Mouse (Mus musculus) E14TG2a.4 (cell line): ENCODE data around the gene Ticrr.

ENCODE experiments used
- H3K27me3 ChIP-seq: 2 replicates; pipeline ENCODE4 v1.6.1; 2014; ENCODE audit warnings: low read length, control low read depth; ENCODE audit not compliant: insufficient read depth
- H3K36me3 ChIP-seq: 2 replicates; pipeline ENCODE4 v1.6.1; 2014; ENCODE audit warnings: low read length, control low read depth; ENCODE audit not compliant: insufficient read depth
- H3K4me1 ChIP-seq: replicated peaks from 2 replicates; pipeline ENCODE4 v1.6.1; 2014; ENCODE audit warnings: low read depth, low read length, control low read depth
- H3K4me3 ChIP-seq: replicated peaks from 2 replicates; pipeline ENCODE4 v1.5.1; 2014; ENCODE audit warnings: mild to moderate bottlenecking, low read length
- H3K9me3 ChIP-seq: 2 replicates; pipeline ENCODE4 v1.6.1; 2014; ENCODE audit warnings: low read length, control low read depth
- CTCF ChIP-seq: conservative IDR thresholded peaks from 2 replicates; pipeline ENCODE4 v1.5.1; 2014; ENCODE audit warnings: low read length
- NANOG ChIP-seq: IDR thresholded peaks from 2 replicates; pipeline ENCODE4 v1.6.1; 2014; ENCODE audit warnings: borderline replicate concordance, low read length, mixed read lengths
- POU5F1 ChIP-seq: IDR thresholded peaks from 2 replicates; pipeline ENCODE4 v1.6.1; 2014; ENCODE audit warnings: low read length, borderline replicate concordance

The Ticrr gene

GRCm38 (mm10) chr7:79661253-79661890 lies 1.4 kb downstream of the Ticrr start:
- H3K4me3 ChIP-seq, result peak overlapping the region; percentile 97
- peaks cover 72% of the 10 kb centered on the region for H3K4me1 ChIP-seq
- peaks cover 47% of the 10 kb centered on the region for H3K36me3 ChIP-seq
- H3K9me3 ChIP-seq, result no peaks in the 10 kb centered on the region
- no peaks in the 10 kb centered on the region for H3K27me3 ChIP-seq
- TF ChIP-seq NANOG (no peak), POU5F1 (no peak), CTCF (no peak)

DNA sequence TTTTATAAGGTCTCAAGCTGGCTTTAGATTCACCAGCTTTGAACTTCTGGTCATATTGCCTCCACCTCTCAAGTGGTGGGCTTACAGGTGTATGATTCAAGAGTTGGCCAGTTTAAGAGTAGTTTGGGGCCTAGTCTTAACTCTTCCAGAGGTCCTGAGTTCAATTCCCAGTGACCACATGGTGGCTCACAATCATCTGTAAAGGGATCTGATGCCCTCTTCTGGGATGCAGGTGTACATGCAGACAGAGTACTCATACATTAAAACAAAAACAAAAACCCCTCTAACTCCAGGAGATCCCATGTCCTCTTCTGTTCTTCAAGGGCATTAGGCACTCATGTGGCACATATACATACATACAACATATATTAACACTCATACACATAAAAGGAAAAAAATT lies 6.7 kb downstream of the Ticrr start:
- Histone ChIP-seq H3K36me3 (peaks cover 99% of the 10 kb centered on the region), H3K27me3 (no peaks in the 10 kb centered on the region), H3K4me1 (peaks cover 50% of the 10 kb centered on the region), H3K9me3 (no peaks in the 10 kb centered on the region), H3K4me3 (no peak overlapping the region)
- TF ChIP-seq CTCF (no peak), NANOG (no peak), POU5F1 (no peak)

DNA sequence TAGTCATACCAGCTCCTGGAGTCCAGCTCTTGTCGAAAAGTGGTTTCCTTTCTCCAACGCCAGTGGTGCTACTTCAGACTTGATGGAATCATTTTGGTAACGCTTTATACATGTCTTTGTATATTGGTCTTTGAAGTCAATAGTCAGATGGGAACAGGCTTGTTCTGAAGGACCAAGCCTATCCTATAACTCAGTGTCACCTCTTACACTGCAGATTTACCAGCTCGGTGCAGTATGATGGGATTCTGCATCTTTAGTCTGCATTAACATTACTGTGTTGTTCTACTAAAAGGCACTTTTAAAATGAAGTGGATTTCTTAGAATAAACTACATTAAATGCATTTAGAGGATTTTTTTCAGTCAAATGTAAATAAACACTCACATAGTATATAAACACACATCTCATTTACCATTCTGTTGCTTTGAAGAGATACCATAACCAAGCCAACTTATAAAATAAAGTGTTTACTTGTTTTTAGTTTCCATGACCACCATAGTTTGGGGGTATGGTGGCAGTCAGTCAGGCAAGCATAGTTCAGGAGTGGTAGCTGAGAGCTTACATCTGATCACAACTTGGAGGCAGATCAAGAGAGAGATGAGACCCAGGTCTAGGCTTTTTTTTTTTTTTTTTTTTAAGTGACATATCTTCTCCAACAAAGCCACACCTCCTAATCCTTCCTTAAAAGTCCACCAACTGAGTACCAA lies 11.1 kb downstream of the Ticrr start:
- Histone ChIP-seq H3K9me3 (no peaks in the 10 kb centered on the region), H3K4me1 (peaks cover 9% of the 10 kb centered on the region; the same call in 1 of the 2 replicates), H3K27me3 (no peaks in the 10 kb centered on the region), H3K4me3 (no peak overlapping the region), H3K36me3 (peaks cover 98% of the 10 kb centered on the region)
- TF ChIP-seq POU5F1 (no peak), CTCF (no peak), NANOG (no peak)

DNA sequence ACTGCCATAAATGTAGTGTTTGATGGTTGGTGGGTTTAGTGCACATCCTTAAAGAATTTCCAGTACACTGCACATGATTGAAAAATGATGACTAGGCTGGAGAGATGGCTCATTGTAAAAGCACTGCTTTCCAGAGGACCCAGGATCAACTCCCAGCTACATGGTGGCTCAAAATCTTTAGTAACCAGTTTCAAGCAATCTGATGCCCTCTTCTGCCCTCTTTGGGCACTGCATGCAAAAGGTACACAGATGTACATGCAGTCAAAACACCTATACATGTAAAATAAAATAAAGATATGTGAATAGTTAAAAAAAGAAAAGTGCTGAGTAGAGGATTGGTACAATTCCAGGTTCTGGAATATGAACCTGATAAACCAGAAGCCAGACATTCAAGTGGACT lies 19.2 kb downstream of the Ticrr start:
- TF ChIP-seq POU5F1 (no peak), CTCF (peak; percentile 30; the same call in 1 of the 2 replicates)
- Histone ChIP-seq H3K4me1 (peaks cover 30% of the 10 kb centered on the region), H3K9me3 (no peaks in the 10 kb centered on the region), H3K27me3 (no peaks in the 10 kb centered on the region), H3K36me3 (peaks cover 99% of the 10 kb centered on the region), H3K4me3 (no peak overlapping the region)

DNA sequence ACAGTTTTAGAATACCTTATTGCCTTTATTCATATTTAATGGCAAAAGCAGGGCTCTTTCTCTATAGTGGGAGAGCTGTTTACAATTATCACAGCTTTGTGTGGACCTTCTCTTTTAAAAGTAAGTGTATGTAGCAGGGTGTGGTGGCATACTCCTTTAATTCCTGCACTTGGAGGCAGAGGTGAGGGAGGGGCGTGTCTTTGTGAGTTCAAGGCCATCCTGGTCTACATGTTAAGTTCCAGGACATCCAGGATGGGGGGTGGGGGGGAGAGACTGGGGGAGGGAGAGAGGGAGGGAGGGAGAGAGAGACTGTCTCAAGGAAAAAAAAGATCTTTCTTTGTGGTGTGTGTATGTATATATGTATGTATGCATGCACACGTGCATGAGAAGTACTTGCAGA lies 20.2 kb downstream of the Ticrr start:
- Histone ChIP-seq H3K9me3 (no peaks in the 10 kb centered on the region), H3K4me3 (no peak overlapping the region), H3K36me3 (peaks cover 98% of the 10 kb centered on the region), H3K4me1 (peaks cover 30% of the 10 kb centered on the region), H3K27me3 (no peaks in the 10 kb centered on the region)
- TF ChIP-seq POU5F1, result no peak
- no peak for TF ChIP-seq NANOG
- no peak for TF ChIP-seq CTCF

DNA sequence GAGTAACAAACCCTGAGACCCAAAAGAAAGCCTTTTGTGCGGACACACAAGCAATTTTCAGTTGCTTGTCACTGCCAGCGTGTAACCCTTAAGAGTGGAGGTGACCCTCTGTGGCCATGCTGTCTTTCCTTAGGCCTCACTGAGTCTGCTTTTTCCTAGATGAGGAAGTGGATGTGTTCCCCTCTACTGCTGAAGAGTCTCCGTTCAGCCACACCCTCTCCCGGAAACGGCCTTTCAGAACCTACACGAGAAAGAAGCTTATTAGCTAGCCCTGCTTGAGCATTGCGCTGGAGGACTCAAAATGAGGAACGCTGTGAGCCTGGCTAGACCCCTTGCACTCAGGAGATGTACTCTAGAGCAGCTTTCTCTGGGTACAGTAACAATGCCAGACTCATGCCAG lies 36.5 kb downstream of the Ticrr start:
- Histone ChIP-seq H3K27me3 (no peaks in the 10 kb centered on the region), H3K4me1 (peaks cover 34% of the 10 kb centered on the region), H3K9me3 (no peaks in the 10 kb centered on the region), H3K4me3 (no peak overlapping the region), H3K36me3 (peaks cover 100% of the 10 kb centered on the region)
- TF ChIP-seq NANOG (no peak), CTCF (no peak), POU5F1 (no peak)

- Histone ChIP-seq H3K27me3 (0 out of 2 replicates have a peak, but pooled peaks cover 3% of the 10 kb centered on the region), H3K36me3 (peaks cover 90% of the 10 kb centered on the region), H3K9me3 (no peaks in the 10 kb centered on the region), H3K4me3 (no peak overlapping the region), H3K4me1 (peaks cover 32% of the 10 kb centered on the region)
- TF ChIP-seq POU5F1, result no peak
- TF ChIP-seq CTCF, result no peak
- TF ChIP-seq NANOG, result no peak
Observed at GRCm38 (mm10) chr7:79702755-79703154, 42.8 kb downstream of the Ticrr start.

DNA sequence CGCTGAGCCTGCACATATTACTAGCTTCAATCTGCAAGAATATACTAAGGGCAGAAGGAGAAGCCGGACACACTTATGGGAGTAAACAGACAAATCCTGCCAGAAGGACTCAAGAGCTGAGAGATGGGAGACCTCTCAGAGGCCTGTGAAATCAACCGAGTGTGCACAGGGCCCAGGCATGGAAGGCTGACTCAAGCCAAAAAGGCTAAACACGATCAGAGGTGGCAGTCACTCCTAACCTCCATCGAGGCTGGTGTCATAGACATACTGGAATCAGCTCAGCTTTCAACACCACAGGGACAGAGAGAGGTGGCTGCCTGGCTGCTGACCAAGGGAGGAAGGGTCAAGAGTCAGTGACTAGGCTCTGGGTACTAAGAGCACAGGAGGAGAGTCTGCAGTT lies 45.2 kb downstream of the Ticrr start:
- H3K4me3 ChIP-seq, result no peak overlapping the region

GRCm38 (mm10) chr7:79710130-79710607 lies 50.2 kb downstream of the Ticrr start:
- TF ChIP-seq CTCF (no peak), POU5F1 (no peak), NANOG (no peak)
- H3K4me1 ChIP-seq, result peaks cover 29% of the 10 kb centered on the region
- H3K27me3 ChIP-seq, result peaks cover 42% of the 10 kb centered on the region
- peaks cover 52% of the 10 kb centered on the region for H3K36me3 ChIP-seq
- peak overlapping the region; percentile 75 for H3K4me3 ChIP-seq
- no peaks in the 10 kb centered on the region for H3K9me3 ChIP-seq

More for the DNA sequence above, 45.2 kb downstream of the Ticrr start:
- Histone ChIP-seq H3K36me3 (peaks cover 76% of the 10 kb centered on the region), H3K4me1 (peaks cover 32% of the 10 kb centered on the region), H3K27me3 (peaks cover 25% of the 10 kb centered on the region), H3K9me3 (no peaks in the 10 kb centered on the region)
- TF ChIP-seq POU5F1 (no peak), NANOG (no peak), CTCF (no peak)
